Mouse (Mus musculus): ENCODE results near the gene Agtpbp1.

DNA sequence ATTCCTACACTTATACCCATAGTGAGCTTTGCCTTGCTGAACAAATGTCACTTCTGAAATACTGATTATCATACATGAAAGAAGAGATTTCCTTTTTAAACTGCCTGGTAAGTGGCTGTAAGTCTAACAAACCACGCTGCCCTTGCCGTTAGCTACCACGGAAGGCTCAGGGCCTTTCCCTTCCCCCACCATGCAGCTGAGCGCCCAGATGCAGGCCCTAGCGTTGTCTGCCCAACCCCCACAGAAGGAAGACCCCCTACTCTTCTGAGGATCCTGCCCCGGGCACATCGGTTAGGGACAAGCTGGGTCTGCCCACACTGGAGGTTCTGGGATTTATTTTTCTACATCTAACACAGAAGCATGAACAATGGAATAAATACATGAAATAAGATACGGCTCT, 89.2 kb downstream of the Agtpbp1 start:
- TF ChIP-seq CTCF (IDR thresholded peaks at IDR 0.05; ENCODE audit: low read depth) (no peak), EP300 (IDR thresholded peaks at IDR 0.05; ENCODE audit: low read depth) (no peak)

Data from heart, postnatal 0 days (tissue).